Mouse (Mus musculus) ES-E14 (cell line): ENCODE results near the gene Tmem256. TPM values are rescaled to one million over a fixed set of nuclear protein-coding genes. Genes with fewer than 3 reads are reported as not detected.

Source experiments
- DNase-seq: peaks from one replicate; pipeline ENCODE4 v3.0.0-alpha.2; 2013; ENCODE audit warnings: low read depth, low spot score
- H3K27ac ChIP-seq: 2 replicates; pipeline ENCODE4 v1.5.1; 2012; ENCODE audit warnings: low read depth, mild to moderate bottlenecking, low read length, moderate library complexity, mixed read lengths; ENCODE audit not compliant: poor library complexity, insufficient read depth, severe bottlenecking
- H3K36me3 ChIP-seq: 2 replicates; pipeline ENCODE4 v1.6.1; 2012; ENCODE audit warnings: mild to moderate bottlenecking, low read length, moderate library complexity, mixed read lengths; ENCODE audit not compliant: control insufficient read depth, poor library complexity, insufficient read depth, severe bottlenecking
- H3K4me1 ChIP-seq, 2 experiments: fragments of 150-350 bp in 1 of 2; sonication (generic) in 1 of 2; 2 replicates each; pipeline ENCODE4 v1.6.1; 2012; ENCODE audit warnings: low read length in 2 of 2, mild to moderate bottlenecking in 1 of 2, mixed read lengths in 1 of 2; ENCODE audit not compliant: control insufficient read depth in 2 of 2, insufficient read depth in 2 of 2, poor library complexity in 1 of 2
- H3K4me3 ChIP-seq, 2 experiments: fragments of 150-350 bp in 1 of 2; sonication (generic) in 1 of 2; 2 replicates each; pipeline ENCODE4 v1.5.1; 2012; ENCODE audit warnings: low read length in 2 of 2, low read depth in 1 of 2, mild to moderate bottlenecking in 1 of 2, mixed read lengths in 1 of 2; ENCODE audit not compliant: insufficient read depth in 1 of 2, poor library complexity in 1 of 2, severe bottlenecking in 1 of 2
- H3K9ac ChIP-seq: 2 replicates; pipeline ENCODE4 v1.6.1; 2012; ENCODE audit warnings: low read depth, mild to moderate bottlenecking, low read length, mixed read lengths; ENCODE audit not compliant: poor library complexity, insufficient read depth, severe bottlenecking
- H3K9me3 ChIP-seq: fragments of 150-350 bp; sonication (generic); 2 replicates; pipeline ENCODE4 v1.6.1; 2012; ENCODE audit warnings: low read depth, mild to moderate bottlenecking, low read length; ENCODE audit not compliant: control insufficient read depth, insufficient read depth
- CHD2 ChIP-seq: IDR thresholded peaks from 2 replicates; pipeline ENCODE4 v1.6.1; 2014; ENCODE audit warnings: mild to moderate bottlenecking, low read depth, low read length, inconsistent platforms
- HCFC1 ChIP-seq: IDR thresholded peaks from 2 replicates; pipeline ENCODE4 v1.6.1; 2012; ENCODE audit warnings: low read length, inconsistent platforms, borderline replicate concordance; ENCODE audit not compliant: insufficient read depth
- MAFK ChIP-seq: IDR thresholded peaks from 2 replicates; pipeline ENCODE4 v1.6.1; 2014; ENCODE audit warnings: mild to moderate bottlenecking, low read depth, low read length, inconsistent platforms; ENCODE audit not compliant: insufficient read depth
- ZC3H11A ChIP-seq: IDR thresholded peaks from 2 replicates; pipeline ENCODE4 v1.6.1; 2012; ENCODE audit warnings: low read depth, mild to moderate bottlenecking, inconsistent platforms, low read length, borderline replicate concordance
- ZNF384 ChIP-seq: IDR thresholded peaks from 2 replicates; pipeline ENCODE4 v1.6.1; 2012; ENCODE audit warnings: low read depth, low read length, inconsistent platforms
- in situ Hi-C, 2 experiments: fragments of 600-800 bp; cut with MboI; formaldehyde crosslinking; loops; one replicate each; pipeline ENCODE4 v1.15.1; 2025; ENCODE audit warnings: low sequenced_read_pairs in 2 of 2, inconsistent platforms in 1 of 2; ENCODE audit not compliant: unreplicated experiment in 2 of 2
- total RNA-seq: library from RNA; depleted of rRNA; stranded (reverse); fragments of 300-350 nt; gene quantifications from 2 replicates; pipeline ENCODE4 v1.2.3, GENCODE M21; 2012

Gene Tmem256
- total RNA-seq, 1 experiment: 90.7 TPM

DNA sequence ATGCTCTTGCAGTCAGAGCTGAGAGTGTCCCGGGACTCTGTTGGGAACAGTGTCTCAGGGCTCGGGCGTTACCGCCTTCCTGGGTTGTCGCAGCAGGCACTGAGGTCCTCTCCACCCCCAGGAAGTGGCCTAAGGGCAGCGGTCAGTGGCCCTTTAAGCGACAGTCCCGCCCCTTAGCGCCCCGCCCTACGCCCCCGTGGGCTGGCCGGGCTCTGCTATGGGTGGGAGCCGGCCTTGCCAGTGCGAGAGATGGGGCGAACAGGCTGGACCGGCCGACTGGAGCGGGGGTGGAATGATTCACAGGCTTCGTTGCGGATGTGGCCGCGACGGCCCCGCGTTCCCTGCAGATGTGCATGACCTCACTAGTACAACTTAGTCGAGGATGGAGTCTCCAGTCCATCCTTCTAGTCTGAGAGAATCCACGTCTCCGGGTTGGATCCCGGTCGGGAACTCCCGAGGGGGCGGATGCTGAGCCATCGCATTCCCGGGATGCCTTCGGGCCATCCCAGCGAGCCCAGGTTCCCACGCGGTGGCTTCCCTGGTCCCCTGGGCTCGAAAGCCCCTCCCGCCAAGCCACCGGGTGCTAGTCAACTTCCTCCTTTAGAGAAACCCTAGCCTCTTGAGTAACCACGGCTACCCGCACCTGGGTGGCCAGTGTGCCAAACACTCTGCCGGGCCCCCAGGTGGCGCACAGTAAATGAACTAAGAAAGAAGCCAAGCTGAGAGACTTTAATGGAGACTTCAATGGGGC is 42.7 kb downstream of the Tmem256 start, which contains the start of gene Kctd11:
Kctd11 (minus strand) TSS at position 554 of the 751 bp plus-strand sequence.
- Histone ChIP-seq H3K27ac (no peak within 1 kb of the TSS), H3K4me1 (peaks cover 4 to 26% of the 10 kb centered on the region in 2 experiments; a peak in 3 of 4 replicates), H3K36me3 (peaks cover 3% of the 10 kb centered on the region; the same call in 1 of the 2 replicates), H3K9ac (peak within 1 kb of the TSS; percentile 35), H3K9me3 (no peaks in the 10 kb centered on the region), H3K4me3 (peak within 1 kb of the TSS; percentile 51 to 68)
- TF ChIP-seq MAFK: peak; percentile 31; the same call in 1 of the 2 replicates
- no peak for TF ChIP-seq ZC3H11A
- TF ChIP-seq HCFC1: no peak
- no peak for TF ChIP-seq ZNF384
- DNase-seq: peak; percentile 49
- in situ Hi-C loops: no loop called here

DNA sequence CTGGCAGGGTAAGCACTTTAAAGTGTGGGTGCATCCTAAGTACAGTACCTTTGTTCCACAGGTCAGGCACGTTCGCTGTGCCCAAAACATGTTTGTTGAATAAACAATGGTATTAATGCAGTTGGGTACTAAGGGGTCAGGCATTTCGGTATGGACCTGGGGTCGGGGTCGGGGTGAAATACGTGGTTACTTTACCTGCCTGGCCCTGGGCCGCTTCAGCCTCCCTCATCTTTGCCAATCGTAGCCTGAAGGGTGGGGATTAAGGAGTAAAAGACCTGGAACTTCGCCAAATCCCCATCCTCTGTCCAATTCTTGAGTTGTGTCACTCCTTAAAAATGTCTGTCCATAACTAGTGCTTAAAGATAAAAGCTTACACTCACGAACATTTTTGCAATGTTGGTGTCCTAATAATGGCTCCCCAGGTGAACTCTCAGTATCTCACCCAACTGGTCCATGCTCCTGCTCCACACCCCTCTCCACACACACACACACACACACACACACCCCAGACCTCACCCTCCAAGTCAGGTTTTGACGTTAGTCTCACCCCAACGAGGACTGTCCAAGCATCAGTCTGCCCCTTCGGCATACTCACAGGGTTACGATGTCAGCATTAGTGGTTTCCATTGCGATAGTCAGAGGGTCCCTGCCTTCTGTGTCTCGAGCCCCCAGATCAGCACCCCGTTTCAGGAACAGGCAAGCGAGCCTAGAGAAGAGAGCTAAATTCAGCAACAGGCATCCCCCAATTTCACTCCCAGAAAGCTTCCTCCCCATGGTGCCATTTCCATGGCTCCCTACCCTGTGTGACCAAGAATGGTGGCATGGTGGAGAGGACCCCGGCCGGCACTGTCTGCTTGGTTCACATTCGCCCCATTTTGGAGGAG is 43.7 kb downstream of the Tmem256 start:
- in situ Hi-C loops: no loop called here
- H3K9ac ChIP-seq: peak overlapping the region; percentile 35; the same call in 1 of the 2 replicates
- TF ChIP-seq ZC3H11A (no peak), CHD2 (no peak), HCFC1 (no peak), ZNF384 (no peak)
- peaks cover 4 to 22% of the 10 kb centered on the region in 2 experiments; a peak in 3 of 4 replicates for H3K4me1 ChIP-seq
- DNase-seq: no peak
- H3K36me3 ChIP-seq: peaks cover 5% of the 10 kb centered on the region; the same call in 1 of the 2 replicates
- peak overlapping the region; percentile 51 to 68; a peak in 3 of 4 replicates for H3K4me3 ChIP-seq
- no peaks in the 10 kb centered on the region for H3K9me3 ChIP-seq
- no peak overlapping the region for H3K27ac ChIP-seq

DNA sequence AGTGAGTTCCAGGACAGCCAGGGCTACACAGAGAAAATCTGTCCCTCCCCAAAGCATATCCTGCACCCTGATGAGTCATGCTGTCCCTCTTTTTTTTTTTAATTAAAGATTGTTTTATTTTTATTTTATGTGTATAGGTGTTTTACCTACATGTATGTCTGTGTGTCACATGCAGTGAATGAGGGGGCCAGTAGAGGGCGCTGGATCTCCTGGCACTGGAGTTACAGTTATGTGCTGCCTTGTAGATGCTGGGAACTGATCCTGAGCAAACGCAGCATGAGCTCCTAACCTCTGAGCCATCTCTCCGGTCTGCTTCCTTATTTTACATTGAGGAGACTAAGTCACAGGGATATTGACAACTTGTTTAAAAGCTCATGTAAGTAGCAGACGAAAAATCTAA is 44.8 kb downstream of the Tmem256 start:
- in situ Hi-C loops: no loop called here
- TF ChIP-seq ZC3H11A: no peak
- TF ChIP-seq HCFC1: no peak
- no peak for TF ChIP-seq MAFK
- no peak for TF ChIP-seq ZNF384
- no peak for TF ChIP-seq CHD2
- no peaks in the 10 kb centered on the region for H3K9me3 ChIP-seq
- H3K9ac ChIP-seq: no peak overlapping the region
- H3K4me1 ChIP-seq: peaks cover 0 to 14% of the 10 kb centered on the region in 2 experiments; a peak in 2 of 4 replicates
- H3K4me3 ChIP-seq: no peak overlapping the region
- no peak overlapping the region for H3K27ac ChIP-seq
- DNase-seq: peak; percentile 65
- H3K36me3 ChIP-seq: peaks cover 5% of the 10 kb centered on the region; the same call in 1 of the 2 replicates

DNA sequence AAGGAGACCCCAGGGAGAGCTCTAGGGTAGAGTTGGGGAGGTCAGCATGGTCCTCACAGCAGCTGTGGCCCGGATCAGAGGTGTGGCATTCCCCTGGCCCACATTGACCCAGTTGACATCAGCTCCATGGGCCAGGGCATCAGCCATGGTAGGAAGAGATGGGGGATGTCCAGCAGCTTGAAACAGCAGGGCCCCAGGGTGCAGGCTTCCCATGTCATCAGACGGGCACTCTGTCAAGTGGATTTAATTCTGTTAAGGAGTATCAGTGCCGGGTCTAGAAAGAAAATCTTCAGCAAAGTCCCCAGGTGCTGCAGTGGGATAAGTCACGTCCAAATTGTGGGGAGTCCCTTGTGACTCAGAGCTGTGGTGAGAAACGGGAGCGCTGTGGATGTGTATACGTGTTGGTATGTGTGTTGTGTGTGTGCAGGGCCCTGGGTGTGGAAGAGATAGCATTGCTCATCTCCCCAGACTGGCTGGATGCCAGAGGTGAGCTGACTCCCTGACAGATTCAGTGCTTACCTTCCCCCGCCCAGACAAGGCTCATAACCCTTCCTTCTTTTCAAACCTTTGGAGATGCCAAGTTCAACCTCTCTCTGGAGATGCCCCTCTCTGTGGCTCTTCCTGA is 45.3 kb downstream of the Tmem256 start:
- H3K9me3 ChIP-seq: no peaks in the 10 kb centered on the region
- in situ Hi-C loops: no loop called here
- no peak overlapping the region for H3K9ac ChIP-seq
- peaks cover 5% of the 10 kb centered on the region; the same call in 1 of the 2 replicates for H3K36me3 ChIP-seq
- no peak overlapping the region for H3K4me3 ChIP-seq
- TF ChIP-seq ZC3H11A (no peak), MAFK (no peak), CHD2 (no peak), HCFC1 (no peak), ZNF384 (no peak)
- H3K4me1 ChIP-seq: peaks cover 0 to 14% of the 10 kb centered on the region in 2 experiments; a peak in 2 of 4 replicates
- DNase-seq: no peak
- H3K27ac ChIP-seq: no peak overlapping the region
